Mouse (Mus musculus) CH12.LX (cell line): Measurements from ENCODE around the gene Maco1. TPM values are rescaled to one million over a fixed set of nuclear protein-coding genes. Genes with fewer than 3 reads are reported as not detected.

Experiments used
- DNase-seq: peaks from one replicate; pipeline ENCODE4 v3.0.0-alpha.2; 2013; ENCODE audit errors: extremely low read depth
- H3K27ac ChIP-seq: 2 replicates; pipeline ENCODE4 v1.5.1; 2012; ENCODE audit warnings: low read depth, mild to moderate bottlenecking, control low read depth, moderate library complexity; ENCODE audit not compliant: insufficient read depth
- H3K27me3 ChIP-seq: replicated peaks from 2 replicates; pipeline ENCODE3; 2012; ENCODE audit warnings: inconsistent platforms
- H3K36me3 ChIP-seq, 2 experiments: replicated peaks in 1 of 2; 2 replicates each; pipeline versions ENCODE3 to v1.6.1; 2012; ENCODE audit warnings: inconsistent platforms in 1 of 2, low read length in 1 of 2, mild to moderate bottlenecking in 1 of 2, mixed read lengths in 1 of 2, moderate library complexity in 1 of 2; ENCODE audit not compliant: control insufficient read depth in 1 of 2, insufficient read depth in 1 of 2
- H3K4me1 ChIP-seq, 2 experiments: 2 replicates each; pipeline ENCODE4 v1.6.1; 2012; ENCODE audit warnings: inconsistent platforms in 1 of 2, moderate library complexity in 1 of 2; ENCODE audit not compliant: insufficient read depth in 2 of 2, control insufficient read depth in 1 of 2
- H3K4me2 ChIP-seq: 2 replicates; pipeline ENCODE4 v1.6.1; 2012; ENCODE audit warnings: low read depth, mild to moderate bottlenecking, control low read depth; ENCODE audit not compliant: poor library complexity, insufficient read depth, severe bottlenecking
- H3K4me3 ChIP-seq, 3 experiments: fragments of 150-350 bp in 1 of 3; sonication (generic) in 1 of 3; replicated peaks in 1 of 3; 2 replicates each; pipeline versions ENCODE3 to v1.5.1; 2011 to 2012; ENCODE audit warnings: low read depth in 2 of 3, low read length in 2 of 3, mild to moderate bottlenecking in 2 of 3, moderate library complexity in 2 of 3, control low read depth in 1 of 3, improper control_type of control experiment in 1 of 3, inconsistent platforms in 1 of 3, mixed read lengths in 1 of 3; ENCODE audit not compliant: poor library complexity in 1 of 3
- H3K79me2 ChIP-seq: replicated peaks from 2 replicates; pipeline ENCODE4 v1.6.1; 2012; ENCODE audit warnings: mild to moderate bottlenecking, moderate library complexity; ENCODE audit not compliant: control insufficient read depth, poor library complexity, insufficient read depth, severe bottlenecking; ENCODE audit errors: extremely low read depth
- H3K9ac ChIP-seq: 2 replicates; pipeline ENCODE4 v1.6.1; 2012; ENCODE audit warnings: low read depth, mild to moderate bottlenecking, control low read depth, moderate library complexity; ENCODE audit not compliant: insufficient read depth
- H3K9me3 ChIP-seq: replicated peaks from 2 replicates; pipeline ENCODE3; 2012; ENCODE audit warnings: low read length, inconsistent platforms, mixed read lengths
- CHD1 ChIP-seq: IDR thresholded peaks from 2 replicates; pipeline ENCODE4 v1.6.1; 2012; ENCODE audit warnings: low read depth, low read length, improper control_type of control experiment, inconsistent platforms
- CHD2 ChIP-seq: IDR thresholded peaks from 2 replicates; pipeline ENCODE4 v1.6.1; 2011; ENCODE audit warnings: low read length, improper control_type of control experiment
- CTCF ChIP-seq, 2 experiments: IDR thresholded peaks in 1 of 2; conservative IDR thresholded peaks in 1 of 2; 2 replicates each; pipeline ENCODE4 v1.5.1; 2011 to 2012; ENCODE audit warnings: low read depth in 2 of 2, low read length in 2 of 2, improper control_type of control experiment in 1 of 2, inconsistent platforms in 1 of 2, mild to moderate bottlenecking in 1 of 2, moderate library complexity in 1 of 2
- E2F4 ChIP-seq: IDR thresholded peaks from 2 replicates; pipeline ENCODE4 v1.6.1; 2011; ENCODE audit warnings: low read depth, low read length, improper control_type of control experiment; ENCODE audit not compliant: insufficient replicate concordance
- ELF1 ChIP-seq: IDR thresholded peaks from 2 replicates; pipeline ENCODE4 v1.6.1; 2014; ENCODE audit warnings: low read depth, mild to moderate bottlenecking, inconsistent platforms, low read length, improper control_type of control experiment
- GABPA ChIP-seq: IDR thresholded peaks from 2 replicates; pipeline ENCODE4 v1.6.1; 2012; ENCODE audit warnings: low read depth, low read length, improper control_type of control experiment, inconsistent platforms; ENCODE audit not compliant: insufficient replicate concordance
- IRF4 ChIP-seq: IDR thresholded peaks from 2 replicates; pipeline ENCODE4 v1.6.1; 2014; ENCODE audit warnings: low read depth, mild to moderate bottlenecking, inconsistent platforms, low read length, improper control_type of control experiment
- JUN ChIP-seq: IDR thresholded peaks from 2 replicates; pipeline ENCODE4 v1.6.1; 2011; ENCODE audit warnings: low read depth, mild to moderate bottlenecking, low read length, improper control_type of control experiment, moderate library complexity; ENCODE audit not compliant: insufficient read depth
- JUND ChIP-seq: conservative IDR thresholded peaks from 2 replicates; pipeline ENCODE4 v1.6.1; 2011; ENCODE audit warnings: low read depth, low read length, improper control_type of control experiment
- KAT2A ChIP-seq: IDR thresholded peaks from 2 replicates; pipeline ENCODE4 v1.6.1; 2012; ENCODE audit warnings: low read length, improper control_type of control experiment, inconsistent platforms; ENCODE audit not compliant: insufficient replicate concordance
- MAFK ChIP-seq: IDR thresholded peaks from 2 replicates; pipeline ENCODE4 v1.6.1; 2011; ENCODE audit warnings: low read length, improper control_type of control experiment; ENCODE audit not compliant: insufficient replicate concordance
- MAX ChIP-seq: IDR thresholded peaks from 2 replicates; pipeline ENCODE4 v1.6.1; 2011; ENCODE audit warnings: low read length, improper control_type of control experiment
- MEF2A ChIP-seq: IDR thresholded peaks from 2 replicates; pipeline ENCODE4 v1.6.1; 2014; ENCODE audit warnings: low read depth, mild to moderate bottlenecking, inconsistent platforms, low read length, improper control_type of control experiment, borderline replicate concordance
- NELFE ChIP-seq: IDR thresholded peaks from 2 replicates; pipeline ENCODE4 v1.6.1; 2011; ENCODE audit warnings: low read depth, low read length, improper control_type of control experiment
- NRF1 ChIP-seq: IDR thresholded peaks from 2 replicates; pipeline ENCODE4 v1.6.1; 2014; ENCODE audit warnings: low read depth, mild to moderate bottlenecking, inconsistent platforms, low read length, improper control_type of control experiment, moderate library complexity
- PAX5 ChIP-seq: IDR thresholded peaks from 2 replicates; pipeline ENCODE4 v1.6.1; 2012; ENCODE audit warnings: low read length, inconsistent platforms, mixed read lengths
- POLR2AphosphoS2 ChIP-seq: IDR thresholded peaks from 2 replicates; pipeline ENCODE4 v1.6.1; 2011; ENCODE audit warnings: low read depth, low read length, improper control_type of control experiment
- RAD21 ChIP-seq: IDR thresholded peaks from 2 replicates; pipeline ENCODE4 v1.6.1; 2011; ENCODE audit warnings: low read depth, mild to moderate bottlenecking, low read length, improper control_type of control experiment, moderate library complexity
- SIN3A ChIP-seq: IDR thresholded peaks from 2 replicates; pipeline ENCODE4 v1.6.1; 2012; ENCODE audit warnings: low read length, improper control_type of control experiment, inconsistent platforms
- TCF12 ChIP-seq: IDR thresholded peaks from 2 replicates; pipeline ENCODE4 v1.6.1; 2014; ENCODE audit warnings: low read depth, mild to moderate bottlenecking, inconsistent platforms, low read length, improper control_type of control experiment
- UBTF ChIP-seq: IDR thresholded peaks from 2 replicates; pipeline ENCODE4 v1.6.1; 2012; ENCODE audit warnings: low read depth, mild to moderate bottlenecking, inconsistent platforms, low read length, improper control_type of control experiment, moderate library complexity
- USF1 ChIP-seq: IDR thresholded peaks from 2 replicates; pipeline ENCODE4 v1.6.1; 2014; ENCODE audit warnings: low read depth, mild to moderate bottlenecking, inconsistent platforms, low read length, improper control_type of control experiment
- USF2 ChIP-seq: conservative IDR thresholded peaks from 2 replicates; pipeline ENCODE4 v1.6.1; 2011; ENCODE audit warnings: low read depth, low read length, improper control_type of control experiment
- ZKSCAN1 ChIP-seq: IDR thresholded peaks from 2 replicates; pipeline ENCODE4 v1.6.1; 2012; ENCODE audit warnings: low read depth, inconsistent platforms, low read length, improper control_type of control experiment, borderline replicate concordance
- ZMIZ1 ChIP-seq: IDR thresholded peaks from 2 replicates; pipeline ENCODE4 v1.6.1; 2012; ENCODE audit warnings: low read depth, mild to moderate bottlenecking, inconsistent platforms, low read length, improper control_type of control experiment
- ZNF384 ChIP-seq: IDR thresholded peaks from 2 replicates; pipeline ENCODE4 v1.6.1; 2012; ENCODE audit warnings: low read depth, low read length, improper control_type of control experiment, inconsistent platforms
- dilution Hi-C: fragments of 300-500 bp; cut with MboI; formaldehyde crosslinking; loops from 2 replicates; pipeline ENCODE4 v1.14.3; 2020; ENCODE audit warnings: low sequenced_read_pairs; ENCODE audit not compliant: extremely low pct_unique_long_range_greater_than_20kb, extremely low pct_ligation_motif_present
- in situ Hi-C: fragments of 300-500 bp; cut with MboI; formaldehyde crosslinking; loops from 3 replicates; pipeline ENCODE4 v1.14.3; 2019; ENCODE audit warnings: low sequenced_read_pairs, low pct_ligation_motif_present, low pct_unique_long_range_greater_than_20kb, mixed read lengths
- polyA plus RNA-seq: library from polyadenylated mRNA; unstranded; fragments of >175 nt; gene quantifications from 2 replicates; pipeline ENCODE4 v1.2.1, GENCODE M21; 2012; ENCODE audit warnings: low read depth; ENCODE audit not compliant: insufficient read length
- total RNA-seq, 2 experiments: library from RNA; depleted of rRNA; stranded (reverse); fragments of 300-350 nt in 1 of 2; fragments of >200 nt in 1 of 2; gene quantifications; 2 replicates each; pipeline ENCODE4 v1.2.3; 2012 to 2014

Maco1 gene
- total and polyA plus RNA-seq, 3 experiments, result 15.8 to 19.8 (median 17.3) TPM

DNA sequence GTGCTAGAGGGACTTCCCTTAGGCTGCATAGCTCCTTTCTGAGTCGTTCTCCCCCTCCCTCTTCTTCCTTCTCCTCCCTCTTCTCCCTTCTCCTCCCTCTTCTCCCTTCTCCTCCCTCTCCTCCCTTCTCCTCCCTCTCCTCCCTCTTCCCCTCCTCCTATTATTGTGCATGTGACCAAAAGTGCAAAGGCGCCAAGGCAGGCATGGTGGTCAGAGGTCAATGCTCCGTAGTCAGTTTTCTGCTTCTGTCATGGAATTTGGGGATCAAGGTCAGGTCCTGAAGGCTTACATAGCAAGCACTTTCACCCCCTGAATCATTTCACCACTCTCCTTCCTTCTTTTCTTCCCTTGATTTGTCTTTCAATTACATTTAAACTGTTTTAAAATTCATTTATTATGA lies 54.3 kb downstream of the Maco1 start:
- no peak overlapping the region for H3K4me2 ChIP-seq
- H3K79me2 ChIP-seq, result no peaks in the 10 kb centered on the region
- no peak overlapping the region for H3K27ac ChIP-seq
- peaks cover 9 to 19% of the 10 kb centered on the region in 2 experiments; a peak in 3 of 4 replicates for H3K4me1 ChIP-seq
- H3K9ac ChIP-seq, result no peak overlapping the region
- H3K36me3 ChIP-seq, result peaks cover 8 to 30% of the 10 kb centered on the region in 2 experiments
- no peak overlapping the region for H3K4me3 ChIP-seq
- dilution Hi-C loops, result no loop called here
- TF ChIP-seq PAX5 (no peak), TCF12 (no peak), ZNF384 (no peak), USF2 (no peak), ZMIZ1 (no peak), GABPA (no peak), SIN3A (no peak), JUND (no peak), E2F4 (no peak), USF1 (no peak), MEF2A (no peak), CHD2 (no peak), NELFE (no peak), IRF4 (no peak), KAT2A (no peak), RAD21 (no peak), NRF1 (no peak), ZKSCAN1 (no peak), MAFK (no peak), CTCF (conservative IDR thresholded peaks at IDR 0.05 in 1 of 2, IDR thresholded peaks at IDR 0.05 in 1 of 2; ENCODE audit: low read depth in 2 of 2, low read length in 2 of 2) (no peak)
- TF ChIP-seq, all 38 proteins: peak for 0
- in situ Hi-C loops, result loop anchor here (10.0 kb wide), 1 partner anchor 254 kb away; no protein-coding TSS in a partner anchor
- no peaks in the 10 kb centered on the region for H3K27me3 ChIP-seq
- H3K9me3 ChIP-seq, result no peaks in the 10 kb centered on the region
- DNase-seq, result no peak

DNA sequence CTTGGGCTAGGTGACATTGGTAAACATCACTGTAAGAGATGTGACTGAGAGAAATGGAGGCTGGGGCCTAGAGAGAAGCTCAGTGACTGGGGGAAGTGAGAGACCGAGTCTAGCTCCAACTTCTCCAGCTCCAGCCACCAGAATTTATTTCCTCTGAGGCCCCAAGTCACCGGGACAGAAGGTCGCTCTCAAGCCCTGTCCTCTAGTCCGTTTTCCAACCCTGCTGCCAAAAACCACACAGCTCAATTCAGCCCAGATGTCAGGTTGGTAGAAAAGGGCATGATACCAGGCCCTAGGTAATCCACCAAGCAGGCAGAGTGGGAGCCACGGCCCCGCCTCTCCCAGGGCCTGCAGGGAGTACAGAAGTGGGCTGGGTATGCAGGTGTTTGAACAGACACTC lies 55.5 kb downstream of the Maco1 start:
- no peak overlapping the region for H3K4me3 ChIP-seq
- no peak for DNase-seq
- H3K9me3 ChIP-seq, result no peaks in the 10 kb centered on the region
- H3K27ac ChIP-seq, result no peak overlapping the region
- H3K36me3 ChIP-seq, result peaks cover 8 to 19% of the 10 kb centered on the region in 2 experiments
- in situ Hi-C loops, result loop anchor here (10.0 kb wide), 1 partner anchor 253 kb away; no protein-coding TSS in a partner anchor
- peaks cover 9 to 19% of the 10 kb centered on the region in 2 experiments; a peak in 3 of 4 replicates for H3K4me1 ChIP-seq
- no peak overlapping the region for H3K9ac ChIP-seq
- TF ChIP-seq RAD21 (no peak), NRF1 (no peak), POLR2AphosphoS2 (no peak), MEF2A (no peak), IRF4 (no peak), ELF1 (no peak), TCF12 (no peak), GABPA (no peak), MAFK (no peak), ZKSCAN1 (no peak), CHD1 (no peak), UBTF (no peak), JUN (no peak), SIN3A (no peak), PAX5 (no peak), MAX (no peak), CTCF (conservative IDR thresholded peaks at IDR 0.05 in 1 of 2, IDR thresholded peaks at IDR 0.05 in 1 of 2; ENCODE audit: low read depth in 2 of 2, low read length in 2 of 2) (no peak), ZMIZ1 (no peak), NELFE (no peak), USF1 (no peak)
- no peaks in the 10 kb centered on the region for H3K27me3 ChIP-seq
- dilution Hi-C loops, result no loop called here
- no peak overlapping the region for H3K4me2 ChIP-seq
- H3K79me2 ChIP-seq, result no peaks in the 10 kb centered on the region
